Mouse (Mus musculus) spleen, postnatal 36 days (tissue): ENCODE measurements around the gene Pqlc3.

Experiments used
- DNase-seq, 2 experiments: peaks; one replicate each; pipeline ENCODE4 v3.0.0; 2022; ENCODE audit warnings: low spot score in 2 of 2, mixed read lengths in 1 of 2

Pqlc3 gene

GRCm38 (mm10) chr12:17009466-17009865, 9.3 kb upstream of the Pqlc3 start:
- no peak for DNase-seq

GRCm38 (mm10) chr12:17001211-17001610, 1.0 kb upstream of the Pqlc3 start:
- no peak for DNase-seq

GRCm38 (mm10) chr12:17000628-17001027, 420 bp upstream of the Pqlc3 start:
- DNase-seq, result peak; percentile 26 to 44

GRCm38 (mm10) chr12:16999146-16999545, 1.1 kb downstream of the Pqlc3 start:
- DNase-seq, result no peak

- peak; percentile 18 to 29 for DNase-seq
Observed at GRCm38 (mm10) chr12:16996886-16997462, 3.2 kb downstream of the Pqlc3 start.

- DNase-seq, result no peak
Observed at GRCm38 (mm10) chr12:16996281-16996680, 3.9 kb downstream of the Pqlc3 start.

- DNase-seq, result no peak
Observed at GRCm38 (mm10) chr12:16994291-16994690, 5.9 kb downstream of the Pqlc3 start.

GRCm38 (mm10) chr12:16992355-16992754, 7.9 kb downstream of the Pqlc3 start:
- DNase-seq, result no peak

GRCm38 (mm10) chr12:16991376-16991775, 8.8 kb downstream of the Pqlc3 start:
- DNase-seq, result no peak

- DNase-seq, result no peak
Observed at GRCm38 (mm10) chr12:16985778-16986177, 14.4 kb downstream of the Pqlc3 start.

- no peak for DNase-seq
Observed at GRCm38 (mm10) chr12:16977120-16977519, 23.1 kb downstream of the Pqlc3 start.

GRCm38 (mm10) chr12:16966811-16967210, 33.4 kb downstream of the Pqlc3 start:
- no peak for DNase-seq

GRCm38 (mm10) chr12:16963354-16963753, 36.9 kb downstream of the Pqlc3 start:
- DNase-seq, result peak; percentile 36 to 49

- no peak for DNase-seq
Observed at GRCm38 (mm10) chr12:16958851-16959250, 41.4 kb downstream of the Pqlc3 start.

GRCm38 (mm10) chr12:16948239-16948638, 52.0 kb downstream of the Pqlc3 start:
- DNase-seq, result no peak

- DNase-seq, result no peak
Observed at GRCm38 (mm10) chr12:16941976-16942375, 58.2 kb downstream of the Pqlc3 start.
